Mouse (Mus musculus) testis, adult 2 months (tissue): ENCODE results near the gene Atg3. TPM values are rescaled to one million over a fixed set of nuclear protein-coding genes. Genes with fewer than 3 reads are reported as not detected.

Experiments used
- H3K27ac ChIP-seq: fragments of 200-500 bp; 2 replicates; pipeline ENCODE4 v1.5.1; 2012; ENCODE audit warnings: low read depth, low read length; ENCODE audit not compliant: control insufficient read depth, insufficient read depth
- H3K27me3 ChIP-seq: fragments of 200-500 bp; 2 replicates; pipeline ENCODE4 v1.6.1; 2012; ENCODE audit warnings: mild to moderate bottlenecking, low read length, moderate library complexity; ENCODE audit not compliant: control insufficient read depth, insufficient read depth
- H3K36me3 ChIP-seq: fragments of 200-500 bp; 2 replicates; pipeline ENCODE4 v1.6.1; 2012; ENCODE audit warnings: mild to moderate bottlenecking, low read length; ENCODE audit not compliant: control insufficient read depth, insufficient read depth
- H3K4me1 ChIP-seq: fragments of 200-500 bp; 2 replicates; pipeline ENCODE4 v1.6.1; 2012; ENCODE audit warnings: low read length; ENCODE audit not compliant: control insufficient read depth, insufficient read depth
- H3K4me3 ChIP-seq: fragments of 200-500 bp; 2 replicates; pipeline ENCODE4 v1.5.1; 2012; ENCODE audit warnings: low read depth, mild to moderate bottlenecking, low read length, moderate library complexity, mixed read lengths; ENCODE audit not compliant: control insufficient read depth
- CTCF ChIP-seq: fragments of 200-500 bp; IDR thresholded peaks from 2 replicates; pipeline ENCODE4 v1.5.1; 2012; ENCODE audit warnings: low read depth, mild to moderate bottlenecking, inconsistent platforms, low read length, moderate library complexity; ENCODE audit not compliant: control insufficient read depth, insufficient read depth, insufficient replicate concordance
- POLR2A ChIP-seq: fragments of 200-500 bp; IDR thresholded peaks from 2 replicates; pipeline ENCODE4 v1.6.1; 2012; ENCODE audit warnings: low read depth, mild to moderate bottlenecking, inconsistent platforms, low read length, moderate library complexity; ENCODE audit not compliant: control insufficient read depth
- polyA plus RNA-seq: library from polyadenylated mRNA; depleted of rRNA; stranded (reverse); fragments of >200 nt; gene quantifications from 2 replicates; pipeline ENCODE4 v1.2.3, GENCODE M21; 2012; rRNA removed

Atg3 gene
- 9.6 and 11.2 TPM in 2 replicates for polyA plus RNA-seq

DNA sequence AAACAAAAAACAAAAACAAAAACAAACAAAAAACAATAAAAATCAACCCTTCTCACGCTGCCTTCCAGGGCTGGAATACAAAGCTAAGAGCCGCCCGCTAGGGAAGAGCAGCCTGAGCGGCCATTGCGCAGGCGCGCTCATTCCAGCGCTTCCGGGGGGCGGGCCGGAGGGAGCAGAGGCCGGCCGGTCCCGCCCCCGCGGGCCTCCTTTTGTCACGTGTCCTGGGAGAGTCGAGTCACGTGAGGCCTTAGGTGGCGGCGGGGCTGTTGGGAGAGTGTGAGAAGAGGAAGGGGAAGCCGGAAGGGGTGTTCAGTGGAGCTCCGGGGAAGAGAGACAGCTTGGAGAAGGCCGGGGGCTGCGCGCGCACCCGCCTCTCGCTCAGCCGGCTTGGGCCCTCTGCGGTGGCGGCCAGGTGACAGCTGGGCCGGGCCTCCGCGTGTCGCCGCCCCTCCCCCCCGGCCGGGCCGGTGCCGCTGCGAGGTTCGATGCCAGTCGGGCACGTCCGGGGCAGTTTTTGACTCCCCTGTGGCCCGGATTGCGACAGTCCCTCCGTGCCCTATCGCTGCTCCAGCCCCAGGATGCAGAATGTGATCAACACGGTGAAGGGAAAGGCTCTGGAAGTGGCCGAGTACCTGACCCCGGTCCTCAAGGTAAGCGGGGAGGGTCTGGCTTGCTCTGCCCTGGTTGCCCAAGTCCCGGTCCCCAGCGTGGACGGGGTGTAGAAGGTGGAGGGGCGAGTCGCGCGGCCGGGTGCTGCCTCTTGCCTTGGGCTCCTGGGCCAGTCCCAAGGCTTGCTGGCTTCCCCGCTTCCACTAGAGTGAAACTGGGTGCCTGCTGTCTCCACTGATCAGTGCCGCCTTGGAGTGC is at the start of gene Atg3, which contains the start of gene Slc35a5:
TSS of gene Atg3 (plus strand) at position 264 of the 867 bp plus-strand sequence.
TSS of gene Slc35a5 (minus strand) at position 185 of the 867 bp plus-strand sequence.
- H3K4me1 ChIP-seq, result peaks cover 3% of the 10 kb centered on the region; the same call in 1 of the 2 replicates
- H3K27ac ChIP-seq, result peak within 1 kb of the TSS; percentile 92
- TF ChIP-seq POLR2A (peak; percentile 43), CTCF (no peak; the same call in 1 of the 2 replicates)
- no peaks in the 10 kb centered on the region; the same call in 1 of the 2 replicates for H3K36me3 ChIP-seq
- no peaks in the 10 kb centered on the region for H3K27me3 ChIP-seq
- peak within 1 kb of the TSS; percentile 90 for H3K4me3 ChIP-seq

GRCm38 (mm10) chr16:45110498-45110897 is 48.1 kb upstream of the Atg3 start:
- Histone ChIP-seq H3K27ac (no peak overlapping the region), H3K27me3 (no peaks in the 10 kb centered on the region), H3K4me1 (no peaks in the 10 kb centered on the region), H3K4me3 (no peak overlapping the region), H3K36me3 (no peaks in the 10 kb centered on the region)
- TF ChIP-seq POLR2A, result no peak
- no peak for TF ChIP-seq CTCF

- no peak overlapping the region for H3K27ac ChIP-seq
- H3K27me3 ChIP-seq, result no peaks in the 10 kb centered on the region
- no peak for TF ChIP-seq CTCF
- TF ChIP-seq POLR2A, result no peak
These were observed 41.4 kb upstream of the Atg3 start for GRCm38 (mm10) chr16:45117200-45117599.

DNA sequence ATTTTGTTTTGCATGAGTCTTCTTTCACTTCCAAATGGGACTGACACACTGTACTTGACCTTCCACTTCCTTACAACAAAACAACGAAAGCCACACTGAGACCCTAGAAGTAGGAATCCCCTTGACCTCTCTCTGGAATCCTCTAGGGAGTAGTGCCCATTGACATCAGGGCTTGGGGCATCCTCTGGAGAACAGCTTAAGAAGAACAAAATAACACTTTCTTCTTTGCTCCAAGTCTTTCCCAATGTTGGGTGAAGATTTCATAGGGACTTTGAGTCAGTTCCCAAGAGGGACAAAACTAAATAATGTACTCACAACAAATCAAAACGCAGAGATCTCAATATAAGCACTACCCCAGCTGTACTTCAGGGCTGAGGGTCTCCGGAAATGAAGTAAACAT is 39.8 kb upstream of the Atg3 start:
- no peaks in the 10 kb centered on the region for H3K27me3 ChIP-seq
- no peak overlapping the region for H3K27ac ChIP-seq
- no peaks in the 10 kb centered on the region for H3K36me3 ChIP-seq
- H3K4me1 ChIP-seq, result no peaks in the 10 kb centered on the region
- TF ChIP-seq CTCF, result no peak
- TF ChIP-seq POLR2A, result no peak
- H3K4me3 ChIP-seq, result no peak overlapping the region

More at GRCm38 (mm10) chr16:45117200-45117599, 41.4 kb upstream of the Atg3 start:
- Histone ChIP-seq H3K4me1 (no peaks in the 10 kb centered on the region), H3K4me3 (no peak overlapping the region), H3K36me3 (no peaks in the 10 kb centered on the region)

DNA sequence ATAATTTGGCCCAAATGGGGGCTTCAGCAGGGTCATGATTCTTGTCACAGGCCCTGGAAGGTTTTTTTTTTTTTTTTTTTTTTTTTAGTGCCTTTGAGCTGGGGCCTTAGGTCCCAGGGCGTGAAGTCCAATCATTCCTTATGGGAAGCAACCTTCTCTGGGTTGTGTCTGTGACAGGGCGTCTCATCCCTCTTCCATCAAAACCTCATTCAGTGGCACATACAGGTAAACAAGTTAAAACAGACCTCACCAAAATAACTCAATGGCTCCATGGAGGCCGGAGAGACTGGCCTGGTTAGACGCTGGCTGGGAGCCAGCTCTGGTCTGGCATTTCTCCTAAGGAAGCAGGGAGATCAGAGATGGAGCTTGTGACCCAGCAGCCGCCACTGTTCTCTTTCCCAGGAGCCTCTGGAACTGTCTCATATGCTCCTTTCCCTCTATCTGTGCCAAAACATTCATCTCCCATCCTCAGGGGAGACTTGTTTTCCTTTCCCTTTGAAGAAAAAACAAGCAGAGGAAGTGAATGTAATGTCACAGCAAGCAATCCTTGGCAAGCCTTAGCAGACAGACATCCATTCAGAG is 37.6 kb upstream of the Atg3 start:
- no peak for TF ChIP-seq CTCF
- no peak for TF ChIP-seq POLR2A
- Histone ChIP-seq H3K27ac (no peak overlapping the region), H3K4me1 (no peaks in the 10 kb centered on the region), H3K4me3 (no peak overlapping the region), H3K27me3 (no peaks in the 10 kb centered on the region), H3K36me3 (no peaks in the 10 kb centered on the region)

- TF ChIP-seq CTCF (no peak), POLR2A (no peak)
- no peak overlapping the region for H3K4me3 ChIP-seq
- no peaks in the 10 kb centered on the region for H3K4me1 ChIP-seq
- no peaks in the 10 kb centered on the region for H3K27me3 ChIP-seq
- H3K27ac ChIP-seq, result no peak overlapping the region
- no peaks in the 10 kb centered on the region for H3K36me3 ChIP-seq
These were observed 36.0 kb upstream of the Atg3 start for GRCm38 (mm10) chr16:45122571-45122970.
